Mouse (Mus musculus) heart, postnatal 0 days (tissue): ENCODE measurements around the gene Gpx3.
A peak's percentile ranks its signal among the peaks of the same experiment; 100 is the strongest.

ENCODE experiments used
- CTCF ChIP-seq: IDR thresholded peaks from 2 replicates; pipeline ENCODE4 v1.5.1; 2016; ENCODE audit warnings: antibody characterized with exemption, control low read depth, low read depth
- EP300 ChIP-seq: IDR thresholded peaks from 2 replicates; pipeline ENCODE4 v1.6.1; 2016; ENCODE audit warnings: antibody characterized with exemption, low read depth

GRCm38 (mm10) chr11:54884937-54885336 lies 17.3 kb upstream of the Gpx3 start:
- no peak for TF ChIP-seq CTCF
- TF ChIP-seq EP300: 0 out of 2 replicates have a peak, but pooled peaks have one; percentile 1
